Mouse (Mus musculus) erythroblast, embryonic 14.5 days (primary cell): Measurements from ENCODE around the gene Sbno2.

Source experiments
- GATA1 ChIP-seq: IDR thresholded peaks from 2 replicates; pipeline ENCODE4 v1.6.1; 2012; ENCODE audit warnings: low read length, inconsistent platforms, mixed read lengths
- TAL1 ChIP-seq: IDR thresholded peaks from 3 replicates; pipeline ENCODE4 v1.6.1; 2012; ENCODE audit warnings: low read length, inconsistent platforms, mixed read lengths

DNA sequence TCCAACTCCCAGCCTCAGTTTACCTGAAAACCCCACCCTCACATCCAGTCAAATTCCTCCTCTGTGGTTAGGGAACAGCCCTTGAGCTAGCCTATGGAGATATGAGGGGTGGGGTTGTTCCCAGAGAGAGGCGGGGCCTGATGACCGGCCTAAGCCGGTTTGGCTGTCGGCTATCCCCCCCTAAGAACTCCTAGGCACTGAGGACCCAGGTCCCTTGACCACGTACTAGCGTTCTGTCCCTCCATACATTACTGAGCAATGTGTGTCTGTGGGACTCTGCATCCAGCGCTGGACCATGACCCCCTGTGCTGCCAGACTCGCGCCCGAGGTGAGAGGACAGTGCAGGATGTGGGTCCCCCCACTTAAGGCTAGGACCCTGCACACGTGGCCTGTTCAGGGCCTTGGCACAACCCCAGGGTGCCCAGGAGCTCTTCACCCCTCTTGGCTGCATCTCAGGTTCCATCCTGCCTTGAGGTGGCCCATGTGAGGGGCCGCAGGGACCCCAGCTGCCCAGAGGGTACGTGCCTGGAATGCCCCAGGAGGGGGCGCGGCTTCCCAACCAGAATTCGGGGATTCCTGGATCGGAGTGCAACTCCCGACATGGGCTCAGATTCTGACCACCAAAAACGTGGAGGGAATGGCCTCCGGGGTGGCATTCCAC lies 85.8 kb downstream of the Sbno2 start:
- TF ChIP-seq GATA1: no peak
- TF ChIP-seq TAL1: no peak
